Mouse (Mus musculus) urinary bladder, postnatal 25 days (tissue): Measurements from ENCODE around the gene Gramd1b.

Source experiments
- DNase-seq: peaks from one replicate; pipeline ENCODE4 v3.0.0; 2022; ENCODE audit warnings: low spot score

Gramd1b gene

DNA sequence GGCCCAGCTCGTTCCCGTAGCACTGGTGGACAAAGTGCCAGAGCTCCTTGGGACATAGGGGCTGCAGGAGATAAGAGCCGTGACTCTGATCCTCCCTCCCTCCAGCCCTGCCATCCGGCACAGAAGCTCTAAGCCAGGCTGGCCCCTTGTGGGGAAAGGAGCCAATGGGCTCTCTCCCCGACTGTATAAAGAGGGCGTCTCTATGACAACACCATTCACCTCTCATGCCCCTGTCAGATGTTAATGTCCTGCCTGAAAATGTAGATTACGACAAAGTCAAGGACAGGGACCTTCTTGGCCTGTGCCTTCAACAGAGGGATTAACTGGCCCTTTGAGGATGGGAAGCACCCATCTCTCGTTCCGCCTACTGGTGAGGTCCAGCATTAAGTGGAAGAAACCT lies 219.4 kb downstream of the Gramd1b start:
- DNase-seq = no peak

DNA sequence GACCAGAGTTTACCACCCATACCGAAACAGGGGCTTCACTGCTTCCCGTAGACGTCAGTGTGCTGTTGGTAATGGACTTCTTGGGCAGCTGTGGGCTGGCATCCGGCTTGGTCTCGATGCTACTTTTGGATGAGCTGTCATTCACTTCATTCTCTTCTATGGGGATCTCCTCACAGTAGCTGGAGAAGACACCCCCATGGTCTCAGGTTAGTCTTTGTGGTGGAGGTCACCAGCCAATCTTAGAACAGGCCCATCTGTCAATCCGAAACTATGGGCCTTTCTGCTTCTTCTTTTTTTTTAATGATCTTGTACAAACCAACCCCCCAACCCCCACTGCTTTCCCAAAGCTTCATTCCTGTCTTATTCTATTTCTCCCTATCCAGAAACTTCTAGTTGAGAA lies 221.3 kb downstream of the Gramd1b start:
- DNase-seq = no peak

DNA sequence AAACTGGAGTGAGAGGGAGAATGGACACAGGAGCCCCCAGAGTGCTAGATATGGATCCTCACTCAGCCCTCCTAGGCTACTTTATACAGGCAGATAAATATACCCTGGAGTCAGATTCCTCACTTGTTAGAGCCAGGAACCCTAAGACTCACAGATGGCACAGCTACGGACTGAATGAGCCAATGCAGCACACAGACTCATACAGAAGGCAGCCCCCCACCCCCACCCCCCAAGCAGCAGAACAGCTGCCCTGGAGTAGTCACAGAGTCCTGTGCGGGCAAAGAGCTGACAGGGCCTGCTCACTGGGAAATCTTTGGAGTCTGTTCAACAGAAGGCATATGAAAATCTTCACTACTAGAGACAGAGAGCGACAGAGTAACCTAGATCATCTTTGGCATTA lies 223.9 kb downstream of the Gramd1b start:
- DNase-seq = no peak

DNA sequence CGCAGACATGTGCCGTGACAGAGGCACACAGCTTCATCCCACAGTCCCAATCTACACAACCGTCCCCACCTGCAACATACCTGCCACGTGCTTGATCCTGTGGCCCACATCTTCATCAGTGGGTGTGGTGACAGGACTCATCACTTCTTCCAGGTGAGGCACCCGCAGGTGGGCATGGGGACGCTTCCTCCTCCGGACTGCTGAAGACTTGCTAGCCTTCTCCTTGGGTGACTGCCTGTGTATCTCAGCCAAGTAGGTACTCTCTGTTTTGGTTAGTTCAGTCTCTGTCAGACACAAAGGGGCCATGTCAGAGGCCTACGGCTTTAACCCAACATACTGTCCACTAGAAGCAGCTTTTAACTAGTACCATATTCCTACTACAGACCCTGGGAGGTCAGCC lies 226.9 kb downstream of the Gramd1b start:
- DNase-seq = no peak

GRCm38 (mm10) chr9:40302375-40302774 lies 228.8 kb downstream of the Gramd1b start:
- DNase-seq = no peak

DNA sequence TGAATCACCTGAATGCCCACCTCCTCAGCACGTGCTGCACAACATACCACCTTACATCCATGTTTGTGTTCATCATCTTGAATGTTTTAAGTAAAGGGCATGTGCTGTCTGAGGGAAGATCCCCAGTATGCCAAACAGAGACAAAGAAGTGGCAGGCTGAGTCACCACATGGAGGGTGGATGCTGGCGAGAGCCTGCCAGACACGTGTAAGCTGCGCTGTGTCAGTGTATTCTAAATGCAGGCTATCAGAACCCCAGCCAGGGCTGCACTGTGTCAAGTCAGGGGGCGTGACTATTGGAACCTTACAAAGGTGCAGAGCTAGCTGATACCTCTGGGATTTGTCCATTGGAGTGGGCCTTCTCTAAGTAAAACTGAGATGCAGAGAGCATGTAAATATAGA lies 229.7 kb downstream of the Gramd1b start:
- DNase-seq = no peak

DNA sequence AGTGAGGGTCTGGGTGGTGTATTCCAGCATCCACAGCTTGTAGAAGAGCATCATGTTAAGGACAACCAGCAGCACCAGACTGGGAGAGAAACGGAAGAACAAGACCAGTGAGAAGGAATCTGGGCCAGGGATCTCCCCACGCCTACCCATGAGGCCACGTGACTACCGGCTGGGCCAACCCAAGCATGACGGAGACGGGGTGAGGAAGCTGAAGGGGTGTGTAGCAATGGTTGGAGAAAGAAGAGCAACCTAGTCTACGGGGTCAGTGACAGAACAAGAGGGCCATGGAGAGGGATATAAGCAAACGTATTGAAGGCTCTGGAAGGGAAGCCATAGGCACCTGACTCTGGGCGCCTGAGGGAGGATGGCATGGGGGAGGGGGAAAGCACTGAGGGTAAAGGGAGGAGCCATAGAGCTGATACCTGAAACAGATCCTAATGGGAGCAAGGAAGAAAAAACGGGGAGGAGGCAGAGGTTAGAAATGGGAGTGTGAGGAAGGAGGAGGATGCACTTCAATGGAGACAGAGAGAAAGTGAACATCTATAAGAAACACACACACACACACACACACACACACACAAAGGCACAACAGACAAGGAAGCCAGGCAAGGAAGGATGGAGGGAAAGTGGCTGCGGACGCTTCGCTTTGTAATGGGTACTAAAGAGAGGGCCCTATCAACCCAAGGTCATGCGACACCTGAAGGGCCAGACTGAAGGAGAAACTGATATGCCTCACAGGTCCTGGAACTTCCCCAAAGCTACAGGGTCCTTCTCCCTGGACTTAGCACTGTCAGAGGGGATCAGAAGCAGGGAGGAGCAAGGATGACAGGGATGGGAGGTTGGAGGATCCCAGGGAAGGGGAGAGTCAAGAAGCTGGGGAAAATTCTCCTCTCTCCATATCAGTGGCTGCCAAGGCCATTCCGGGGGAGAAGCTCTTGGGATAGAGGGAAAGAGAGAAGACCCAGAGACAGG lies 230.9 kb downstream of the Gramd1b start:
- no peak for DNase-seq

- DNase-seq = no peak
Observed at GRCm38 (mm10) chr9:40299323-40299722, 231.9 kb downstream of the Gramd1b start.

DNA sequence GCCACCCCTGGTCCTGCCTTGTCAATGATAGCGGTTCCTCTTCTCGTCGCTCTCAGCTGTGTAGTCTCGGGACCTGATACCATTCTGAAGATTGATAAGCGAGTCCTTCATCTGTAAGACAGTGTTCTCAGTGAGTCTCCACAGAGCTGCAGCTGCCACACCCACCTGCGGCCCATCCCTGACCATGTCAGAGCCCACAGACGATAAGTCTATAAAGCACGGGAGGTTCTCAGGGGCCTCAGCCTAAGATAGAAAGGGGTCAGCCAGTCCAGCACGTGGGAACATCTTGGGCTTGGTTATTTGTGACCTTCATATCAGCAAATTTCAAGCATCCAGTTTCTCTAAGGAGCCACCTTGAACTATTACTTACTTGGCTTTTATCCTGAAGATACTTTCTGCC lies 233.2 kb downstream of the Gramd1b start:
- DNase-seq = no peak

DNA sequence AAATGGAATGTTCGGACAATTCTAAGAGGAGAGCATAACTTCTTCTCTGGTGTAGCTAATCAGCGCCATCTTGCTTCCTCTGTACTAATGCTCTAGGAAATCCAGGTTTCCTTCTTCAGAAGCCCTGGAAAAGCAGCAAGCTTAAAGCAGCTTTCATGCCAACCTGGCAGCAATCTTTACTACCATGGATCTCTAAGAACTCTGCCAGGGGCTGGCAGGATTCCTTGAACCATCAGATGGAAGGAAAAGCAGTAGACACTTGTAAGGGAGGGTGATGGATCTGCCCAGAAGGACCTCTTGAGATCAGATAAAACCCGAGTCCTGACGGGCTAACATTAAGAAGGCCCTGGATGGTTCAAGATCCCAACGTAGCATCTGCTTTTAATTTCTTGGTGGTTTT lies 234.9 kb downstream of the Gramd1b start:
- no peak for DNase-seq

GRCm38 (mm10) chr9:40294866-40295265 lies 236.3 kb downstream of the Gramd1b start:
- no peak for DNase-seq

DNA sequence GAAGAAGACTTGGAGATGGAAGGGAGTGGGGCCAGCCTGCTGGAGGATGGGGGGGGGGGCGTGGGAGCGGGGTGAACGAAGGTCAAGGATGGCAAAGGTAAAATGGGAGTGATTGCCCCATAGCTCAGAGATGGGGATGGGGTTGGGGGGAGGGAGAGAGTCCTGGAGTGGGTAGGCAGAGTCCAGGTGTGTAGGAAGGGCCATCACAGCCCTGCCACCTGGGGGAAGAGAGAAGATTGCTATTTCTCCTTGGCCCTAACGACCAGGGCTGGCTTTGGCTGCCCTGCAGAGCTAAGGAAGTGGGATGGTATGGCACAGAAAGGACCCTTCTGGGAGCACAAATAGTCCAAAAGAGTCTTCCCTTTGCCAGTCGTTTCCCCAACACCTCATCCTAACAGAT lies 237.0 kb downstream of the Gramd1b start:
- no peak for DNase-seq

DNA sequence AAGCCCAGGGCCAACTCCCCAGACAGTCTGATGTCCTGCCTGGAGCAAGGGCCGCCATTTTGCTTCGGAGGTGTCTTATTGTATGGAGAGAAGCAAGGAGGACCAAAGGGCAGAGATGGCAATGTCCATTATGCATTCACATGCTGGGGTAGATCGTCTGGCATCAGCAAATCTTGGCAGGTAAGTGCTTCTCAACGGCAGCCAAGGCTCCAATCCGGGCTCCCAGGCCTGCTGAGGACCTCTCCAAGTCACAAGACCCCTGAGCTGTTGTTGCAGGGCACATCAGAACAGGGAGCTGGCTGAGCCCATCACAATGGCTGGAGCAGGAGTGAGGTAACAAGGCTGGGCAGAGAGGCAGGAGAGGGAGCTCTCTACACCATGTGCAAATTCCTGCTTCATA lies 237.4 kb downstream of the Gramd1b start:
- no peak for DNase-seq

GRCm38 (mm10) chr9:40293286-40293685 lies 237.9 kb downstream of the Gramd1b start:
- no peak for DNase-seq

GRCm38 (mm10) chr9:40292475-40292874 lies 238.7 kb downstream of the Gramd1b start:
- no peak for DNase-seq

DNA sequence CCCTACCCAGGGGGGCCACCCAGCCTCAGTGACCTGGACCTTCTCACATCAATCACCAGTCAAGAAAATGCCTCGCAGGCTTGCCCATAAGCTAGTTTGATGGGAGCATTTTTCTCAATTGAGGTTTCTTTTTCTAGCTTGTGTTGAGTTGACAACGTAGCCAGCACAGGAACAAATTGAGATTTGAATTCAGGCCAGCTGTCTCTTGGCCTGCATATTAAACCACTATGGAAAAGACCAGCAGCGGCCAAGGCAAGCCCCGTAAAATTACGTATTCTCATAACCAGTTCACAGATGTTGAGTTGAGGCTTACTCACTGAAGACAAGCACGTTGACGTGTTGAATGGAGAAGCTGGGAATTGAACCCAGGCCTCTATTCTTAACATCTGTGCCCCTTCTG lies 248.2 kb downstream of the Gramd1b start:
- DNase-seq = no peak

GRCm38 (mm10) chr9:40279438-40279837 lies 251.7 kb downstream of the Gramd1b start:
- no peak for DNase-seq

DNA sequence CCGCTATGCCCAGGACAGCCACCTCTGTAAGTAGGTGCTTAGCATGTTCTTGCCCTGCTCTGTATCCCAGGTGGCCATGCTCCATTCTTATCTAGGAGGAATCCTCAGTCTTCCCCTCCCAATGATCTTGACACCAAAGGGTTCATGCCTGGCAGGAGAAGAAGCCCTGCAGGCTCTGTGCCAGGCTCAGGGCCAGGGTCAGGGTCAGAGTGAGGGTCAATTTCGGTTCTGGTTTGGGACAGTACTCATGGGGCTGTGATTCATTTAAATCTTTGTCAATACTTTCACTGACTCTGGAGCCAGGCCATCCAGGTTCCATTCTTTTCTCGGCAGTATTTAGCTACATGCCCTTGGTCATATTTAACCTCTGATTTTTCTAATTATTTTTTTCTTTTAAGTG lies 253.5 kb downstream of the Gramd1b start:
- DNase-seq = no peak

GRCm38 (mm10) chr9:40275904-40276303 lies 255.3 kb downstream of the Gramd1b start:
- DNase-seq = no peak

- DNase-seq = no peak
Observed at GRCm38 (mm10) chr9:40272822-40273221, 258.4 kb downstream of the Gramd1b start.

- no peak for DNase-seq
Observed at GRCm38 (mm10) chr9:40271075-40271474, 260.1 kb downstream of the Gramd1b start.

- DNase-seq = no peak
Observed at GRCm38 (mm10) chr9:40269880-40270279, 261.3 kb downstream of the Gramd1b start.

- peak; percentile 17 for DNase-seq
Observed at GRCm38 (mm10) chr9:40269103-40269861, 261.9 kb downstream of the Gramd1b start, which contains the start of gene Scn3b. Scn3b (plus strand) TSS chr9:40269217.
